Mouse (Mus musculus): ENCODE measurements around the gene Ralgds.
"Not testable (repeated sequence)": the region's sequence is repeated elsewhere in the genome, so short reads cannot be mapped to it uniquely, and the experiment has no call there.

Ralgds gene

DNA sequence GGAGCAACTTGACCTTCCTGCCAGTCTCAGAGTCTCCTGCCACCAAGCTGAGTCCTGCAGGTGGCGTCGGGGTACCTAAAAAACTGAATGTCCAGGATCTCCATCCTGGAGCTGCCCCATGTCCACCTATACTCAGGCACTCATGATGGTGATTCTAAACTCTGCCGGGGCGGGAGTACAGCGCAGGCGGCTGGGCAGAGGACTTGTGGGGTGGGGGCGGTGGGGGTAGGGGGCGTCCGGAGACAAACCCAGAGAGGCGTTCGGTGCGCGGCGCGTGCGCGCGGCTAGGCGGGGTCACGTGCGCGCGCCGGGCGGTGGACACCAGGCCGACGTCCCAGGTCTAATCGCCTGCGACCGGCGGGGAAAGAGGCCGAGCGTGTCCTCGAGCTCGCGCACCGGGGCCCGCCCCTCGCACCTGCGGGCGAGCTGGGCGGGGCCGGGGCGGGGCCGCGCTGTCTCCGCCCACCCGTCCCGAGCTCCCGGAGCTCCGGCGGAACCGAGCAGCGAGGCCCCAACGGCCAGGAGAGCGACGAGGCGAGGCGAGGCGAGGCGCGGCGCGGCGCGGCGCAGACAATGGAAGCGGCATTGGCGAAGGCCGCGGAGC lies at the start of gene Ralgds:
Gene Ralgds, plus strand, starts transcription at position 328 of the 604 bp plus-strand sequence.
- DNase-seq, result peak; percentile 73

DNA sequence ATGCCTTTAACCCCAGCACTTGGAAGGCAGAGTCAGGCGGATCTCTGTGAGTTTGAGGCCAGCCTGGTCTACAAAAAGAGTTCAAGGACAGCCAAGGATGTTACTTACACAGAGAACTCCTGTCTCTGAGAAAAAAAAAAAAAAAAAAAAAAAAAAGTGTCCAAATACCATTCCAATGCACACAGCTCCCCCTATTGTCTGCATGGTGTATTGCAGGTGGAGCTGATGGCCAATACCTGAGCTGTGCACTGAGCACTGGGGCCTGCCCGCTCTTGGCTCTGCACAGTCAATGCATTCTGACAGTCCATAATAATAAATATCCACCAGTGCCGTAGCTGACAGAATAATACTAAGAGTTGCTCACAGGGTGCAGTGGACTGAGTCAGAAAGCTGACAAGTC lies 49.0 kb upstream of the Ralgds start:
- peak; percentile 78 for DNase-seq

DNA sequence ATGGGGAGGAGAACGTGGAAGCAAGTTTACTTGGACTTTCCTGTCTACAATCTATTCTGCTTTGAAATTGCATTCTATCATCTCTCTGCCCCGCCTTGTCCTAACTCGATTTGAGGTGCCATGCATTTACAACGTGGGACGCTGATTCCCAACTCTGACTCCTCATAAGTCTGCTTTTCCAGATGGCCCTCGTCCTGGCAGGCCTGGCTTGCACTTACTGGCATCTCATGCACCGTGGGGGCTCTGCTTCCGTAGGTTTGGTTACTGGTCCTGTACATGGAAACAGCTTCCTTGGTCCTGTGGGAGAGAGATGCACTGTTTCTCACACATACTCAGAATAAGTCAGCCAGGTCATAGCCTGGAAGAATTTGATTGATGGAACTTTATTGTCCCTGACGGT lies 48.0 kb upstream of the Ralgds start:
- no peak for DNase-seq

- peak; percentile 69 for DNase-seq
Observed at GRCm38 (mm10) chr2:28465836-28466518, 46.9 kb upstream of the Ralgds start, which contains the start of gene 1700007K13Rik. TSS of gene 1700007K13Rik (minus strand) at chr2:28466332.

DNA sequence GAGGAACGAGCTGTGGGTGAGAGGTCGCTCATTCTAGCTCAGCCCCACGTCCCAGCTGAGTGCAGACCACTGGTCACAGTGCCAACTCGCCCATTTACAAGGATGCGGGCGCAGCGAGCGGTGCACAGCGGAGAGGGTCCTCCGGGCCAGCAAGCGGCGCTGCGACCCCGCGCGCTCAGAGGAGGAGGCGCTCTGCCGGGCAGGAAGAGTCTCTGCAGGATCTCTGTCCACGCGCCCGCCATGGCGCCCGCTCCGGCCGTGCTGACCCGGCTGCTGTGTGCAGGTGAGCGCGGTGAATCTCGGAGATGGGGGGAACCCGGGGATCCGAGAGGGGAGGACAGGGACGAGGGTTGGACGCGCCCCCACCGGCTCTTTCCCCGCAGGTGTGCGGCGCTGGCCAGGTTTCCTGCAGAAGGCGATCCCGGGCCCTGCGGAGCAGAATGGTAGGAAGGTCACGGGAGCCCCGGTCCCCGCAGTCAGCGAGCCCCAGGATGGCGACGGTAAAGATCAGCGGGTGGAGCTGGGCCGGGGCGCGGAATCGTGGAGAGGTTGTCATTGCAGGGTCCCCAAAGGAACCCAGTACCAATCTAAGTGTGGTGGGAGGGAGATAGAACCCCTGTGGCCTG lies 45.0 kb upstream of the Ralgds start, which contains the start of gene Mrps2:
Gene Mrps2, plus strand, starts transcription at position 207 of the 626 bp plus-strand sequence.
- DNase-seq, result peak; percentile 89

GRCm38 (mm10) chr2:28468486-28469225 lies 44.3 kb upstream of the Ralgds start:
- no peak for DNase-seq

GRCm38 (mm10) chr2:28469461-28469860 lies 43.5 kb upstream of the Ralgds start:
- no peak for DNase-seq

DNA sequence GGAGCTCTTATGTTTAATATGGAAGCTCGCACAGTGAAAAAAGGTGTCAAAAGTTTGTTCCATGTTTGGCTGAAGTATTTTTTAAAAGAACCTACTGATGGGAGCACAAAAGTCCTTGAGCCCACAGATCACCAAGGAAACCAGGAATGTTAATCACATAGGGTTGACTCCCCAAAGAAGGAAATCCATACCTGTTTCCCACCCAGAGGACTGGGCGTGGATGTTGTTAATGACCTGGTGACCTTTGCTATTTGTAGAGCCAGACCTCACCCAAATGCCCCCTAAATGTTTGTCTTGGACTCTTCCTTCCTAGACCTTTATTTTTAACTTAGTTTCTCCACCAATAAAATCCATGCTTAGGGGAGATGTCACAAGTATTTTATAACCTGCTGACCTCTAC lies 42.3 kb upstream of the Ralgds start:
- DNase-seq, result no peak

DNA sequence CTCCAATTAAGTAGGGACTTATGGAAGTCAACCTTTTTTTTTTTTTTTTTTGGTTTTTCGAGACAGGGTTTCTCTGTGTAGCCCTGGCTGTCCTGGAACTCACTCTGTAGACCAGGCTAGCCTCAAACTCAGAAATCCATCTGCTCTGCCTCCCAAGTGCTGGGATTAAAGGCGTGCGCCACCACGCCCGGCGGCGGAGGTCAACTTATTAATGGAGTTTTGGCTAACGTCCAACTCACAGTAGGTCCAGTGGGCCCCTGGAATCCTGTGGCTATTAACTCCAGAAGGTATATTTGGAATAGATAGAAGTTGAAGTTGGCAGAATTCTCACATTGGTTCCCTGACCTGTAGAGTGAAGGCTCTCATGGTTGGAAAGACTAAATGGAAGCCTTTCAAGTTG lies 40.9 kb upstream of the Ralgds start:
- not testable (repeated sequence) for DNase-seq

GRCm38 (mm10) chr2:28477993-28478392 lies 34.9 kb upstream of the Ralgds start:
- DNase-seq, result not testable (repeated sequence)

- no peak for DNase-seq
Observed at GRCm38 (mm10) chr2:28479208-28480204, 33.4 kb upstream of the Ralgds start.

GRCm38 (mm10) chr2:28483861-28484260 lies 29.1 kb upstream of the Ralgds start:
- no peak for DNase-seq

DNA sequence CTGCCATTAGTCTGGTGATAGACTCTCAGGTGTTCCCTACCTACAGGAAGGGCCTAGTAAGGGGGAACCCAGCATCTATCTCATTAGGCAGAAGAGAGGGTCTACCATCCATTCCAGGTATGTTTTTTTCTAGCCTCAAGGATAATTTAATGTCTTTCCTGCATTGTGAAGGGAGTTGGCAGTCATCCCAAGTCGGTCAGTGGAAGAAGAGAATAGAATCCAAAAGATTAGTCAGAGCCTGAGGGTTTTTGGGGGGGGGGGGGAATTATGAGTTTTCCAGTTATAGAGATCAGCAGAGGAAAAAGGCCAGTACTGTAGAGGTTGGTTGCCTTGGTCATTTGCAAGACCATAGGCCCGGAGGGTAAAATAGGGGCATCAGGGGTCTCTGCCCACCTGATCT lies 18.4 kb upstream of the Ralgds start:
- DNase-seq, result no peak

DNA sequence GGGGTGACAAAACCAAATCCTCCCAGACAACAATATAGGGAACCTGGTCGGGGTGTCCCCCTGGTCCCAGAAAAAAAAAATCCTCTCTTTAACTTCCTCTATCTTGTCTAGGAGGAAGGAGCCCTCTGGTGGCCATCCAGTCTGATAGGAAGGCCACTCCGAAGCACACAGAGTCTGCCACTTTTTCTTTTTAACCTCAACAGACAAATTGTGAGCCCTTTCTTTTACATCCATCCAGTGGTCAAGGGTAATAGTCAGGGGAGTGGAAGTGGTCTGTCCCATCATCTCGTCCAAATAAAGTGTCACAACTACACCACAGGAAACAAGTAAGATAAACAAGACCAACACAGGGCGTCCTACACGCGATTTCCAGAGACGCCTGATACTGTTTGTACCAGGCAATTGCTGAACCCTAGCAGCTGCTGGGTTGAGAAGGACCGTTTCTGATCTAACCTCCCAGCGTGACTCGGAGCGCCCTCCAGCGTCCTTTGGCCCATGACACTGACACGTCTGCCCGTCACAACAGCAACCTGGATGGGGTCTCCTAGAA lies 17.6 kb upstream of the Ralgds start:
- no peak for DNase-seq

GRCm38 (mm10) chr2:28495801-28496595 lies 16.9 kb upstream of the Ralgds start:
- no peak for DNase-seq

- no peak for DNase-seq
Observed at GRCm38 (mm10) chr2:28496671-28497070, 16.3 kb upstream of the Ralgds start, which contains the start of gene Gbgt1. TSS of gene Gbgt1 (plus strand) at chr2:28496891.

- DNase-seq, result no peak
Observed at GRCm38 (mm10) chr2:28497561-28497960, 15.4 kb upstream of the Ralgds start.

GRCm38 (mm10) chr2:28498431-28498830 lies 14.5 kb upstream of the Ralgds start:
- DNase-seq, result no peak

GRCm38 (mm10) chr2:28502987-28503386 lies 9.9 kb upstream of the Ralgds start:
- no peak for DNase-seq

DNA sequence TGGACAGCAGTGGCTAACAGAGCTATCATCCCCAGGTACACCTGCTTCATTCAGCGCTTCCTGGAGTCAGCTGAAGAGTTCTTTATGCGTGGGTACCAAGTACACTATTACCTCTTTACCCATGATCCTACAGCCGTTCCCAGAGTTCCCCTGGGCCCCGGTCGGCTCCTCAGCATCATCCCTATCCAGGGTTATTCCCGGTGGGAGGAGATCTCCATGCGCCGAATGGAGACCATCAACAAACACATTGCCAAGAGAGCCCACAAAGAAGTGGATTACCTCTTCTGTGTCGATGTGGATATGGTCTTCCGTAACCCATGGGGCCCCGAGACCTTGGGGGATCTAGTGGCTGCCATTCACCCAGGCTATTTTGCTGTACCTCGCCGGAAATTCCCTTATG lies 8.2 kb upstream of the Ralgds start:
- DNase-seq, result peak; percentile 2

DNA sequence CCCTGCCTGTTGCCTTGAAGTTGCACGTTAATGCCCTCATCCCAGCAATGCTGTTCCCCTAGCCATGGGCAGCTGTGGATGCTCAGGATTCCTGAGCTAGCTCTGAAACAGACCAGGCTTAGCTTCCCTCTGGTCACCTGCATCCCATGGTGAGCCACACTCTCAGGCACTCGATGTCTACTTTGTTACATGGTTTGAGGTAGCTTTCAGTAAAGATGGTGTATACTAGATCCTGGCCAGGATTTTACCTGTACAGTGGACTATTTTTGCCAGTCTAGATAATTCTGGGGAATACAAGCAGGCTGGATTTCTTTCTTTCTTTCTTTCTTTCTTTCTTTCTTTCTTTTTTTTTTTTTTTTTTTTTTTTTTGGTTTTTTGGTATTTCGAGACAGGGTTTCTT lies 7.1 kb upstream of the Ralgds start, which contains the start of gene Gm10134:
Gene Gm10134, plus strand, starts transcription at position 301 of the 400 bp plus-strand sequence.
- no peak for DNase-seq

All from thymus, postnatal 4 days (tissue).